Mouse (Mus musculus): ENCODE results near the gene Tmem200b. TPM values are rescaled to one million over a fixed set of nuclear protein-coding genes. Genes with fewer than 3 reads are reported as not detected.

The Tmem200b gene
- total and polyA plus RNA-seq, 2 experiments from 2014 or later: 0.97 to 23.5 TPM

DNA sequence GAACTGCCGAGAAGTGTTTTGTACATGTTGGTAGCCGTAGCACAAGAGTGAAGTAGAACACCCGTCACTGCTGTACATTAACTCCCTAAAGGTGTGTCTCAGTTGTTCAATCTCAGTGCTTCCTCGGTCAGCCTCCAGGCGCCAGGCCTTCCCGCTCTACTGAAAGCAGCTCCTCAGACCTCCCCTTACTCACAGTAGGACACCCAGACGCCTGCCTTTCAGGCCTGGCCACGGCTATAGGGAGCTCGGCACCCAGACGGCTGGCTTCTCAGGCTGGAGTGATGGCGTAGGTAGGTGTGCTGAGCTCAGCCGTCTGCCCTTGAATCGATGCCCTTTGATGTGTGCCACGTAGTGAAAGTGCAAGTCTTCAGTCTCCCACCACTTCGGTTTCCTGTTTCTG lies 20.5 kb upstream of the Tmem200b start:
- H3K27ac ChIP-seq (ENCODE audit: low read depth): no peak overlapping the region
- DNase-seq (ENCODE audit: low spot score) (no peak), ATAC-seq (ENCODE audit: insufficient read depth, low read depth) (no peak)
- H3K9ac ChIP-seq (replicated peaks; ENCODE audit: low read depth, low read length): no peak overlapping the region
- 85% methylated on average over 15 of the region's 15 CpGs for WGBS
- no peak overlapping the region for H3K4me3 ChIP-seq (ENCODE audit: low read depth, low read length)
- no peaks in the 10 kb centered on the region for H3K27me3 ChIP-seq (ENCODE audit: control insufficient read depth, insufficient read depth, low read length)
- H3K36me3 ChIP-seq (replicated peaks; ENCODE audit: control insufficient read depth, insufficient read depth, low read length): peaks cover 67% of the 10 kb centered on the region
- H3K9me3 ChIP-seq (replicated peaks; ENCODE audit: control insufficient read depth, low read length): no peaks in the 10 kb centered on the region
- TF ChIP-seq EP300 (IDR thresholded peaks at IDR 0.05; ENCODE audit: low read depth): no peak
- TF ChIP-seq CTCF (IDR thresholded peaks at IDR 0.05; ENCODE audit: low read depth): no peak
- peaks cover 6% of the 10 kb centered on the region; the same call in 1 of the 2 replicates for H3K4me1 ChIP-seq (ENCODE audit: control insufficient read depth, insufficient read depth)
- no peak overlapping the region for H3K4me2 ChIP-seq (ENCODE audit: low read depth, low read length)

DNA sequence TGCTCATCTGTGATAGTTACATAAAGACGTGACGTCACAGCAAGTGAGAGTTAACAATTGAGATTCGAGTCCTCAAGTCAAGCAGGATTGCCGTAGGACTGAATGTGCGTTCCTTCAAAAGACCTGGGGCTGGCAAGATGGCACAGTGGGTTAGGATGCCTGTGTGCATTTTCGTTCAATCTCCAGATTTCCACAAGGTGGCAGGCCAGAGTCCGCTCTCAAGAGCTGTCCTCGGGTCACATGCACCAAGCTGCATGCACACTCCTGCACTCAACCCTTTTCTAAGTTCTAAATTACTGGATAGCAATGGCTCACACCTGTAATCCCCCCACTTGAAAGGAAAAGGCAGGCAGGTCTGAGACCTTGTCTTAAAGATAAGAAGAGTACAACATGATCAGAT lies 17.1 kb upstream of the Tmem200b start:
- peak; percentile 32; the same call in 1 of the 2 replicates for ATAC-seq (ENCODE audit: insufficient read depth, low read depth)

DNA sequence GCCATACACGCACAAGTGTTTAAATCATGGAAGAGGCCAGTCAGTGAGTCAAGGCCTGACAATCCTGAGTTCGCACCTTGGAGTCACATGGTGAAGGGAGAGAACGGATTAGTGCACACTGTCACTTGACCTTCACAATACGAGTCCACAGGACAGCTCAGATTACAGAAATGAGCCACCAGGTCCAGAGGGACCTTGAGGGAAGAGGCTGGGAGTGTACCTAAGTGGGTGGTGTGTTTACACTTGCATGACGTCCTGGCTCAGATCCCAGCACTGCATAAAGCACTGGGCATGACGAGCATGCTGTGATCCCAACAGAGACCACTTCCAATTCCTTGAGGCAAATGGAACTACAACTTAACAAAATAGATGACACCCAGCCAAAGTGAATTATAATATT lies 15.1 kb upstream of the Tmem200b start:
- H3K4me1 ChIP-seq (ENCODE audit: control insufficient read depth, insufficient read depth): peaks cover 5% of the 10 kb centered on the region; the same call in 1 of the 2 replicates
- DNase-seq (ENCODE audit: low spot score): no peak
- TF ChIP-seq CTCF (IDR thresholded peaks at IDR 0.05; ENCODE audit: low read depth) (no peak), EP300 (IDR thresholded peaks at IDR 0.05; ENCODE audit: low read depth) (no peak)
- H3K9ac ChIP-seq (replicated peaks; ENCODE audit: low read depth, low read length): no peak overlapping the region
- H3K27me3 ChIP-seq (ENCODE audit: control insufficient read depth, insufficient read depth, low read length): no peaks in the 10 kb centered on the region
- 0 out of 2 replicates have a peak, but pooled peaks have one; percentile 19 for ATAC-seq (ENCODE audit: insufficient read depth, low read depth)
- 36% methylated on average over 6 of the region's 6 CpGs for WGBS
- H3K4me3 ChIP-seq (ENCODE audit: low read depth, low read length): no peak overlapping the region
- no peaks in the 10 kb centered on the region for H3K9me3 ChIP-seq (replicated peaks; ENCODE audit: control insufficient read depth, low read length)
- H3K27ac ChIP-seq (ENCODE audit: low read depth): no peak overlapping the region
- H3K36me3 ChIP-seq (replicated peaks; ENCODE audit: control insufficient read depth, insufficient read depth, low read length): peaks cover 23% of the 10 kb centered on the region
- no peak overlapping the region for H3K4me2 ChIP-seq (ENCODE audit: low read depth, low read length)

More for the DNA sequence above, 17.1 kb upstream of the Tmem200b start:
- H3K9ac ChIP-seq (replicated peaks; ENCODE audit: low read depth, low read length): no peak overlapping the region
- no peak overlapping the region for H3K4me3 ChIP-seq (ENCODE audit: low read depth, low read length)
- peaks cover 42% of the 10 kb centered on the region for H3K36me3 ChIP-seq (replicated peaks; ENCODE audit: control insufficient read depth, insufficient read depth, low read length)
- no peaks in the 10 kb centered on the region for H3K4me1 ChIP-seq (ENCODE audit: control insufficient read depth, insufficient read depth)
- no peak overlapping the region for H3K4me2 ChIP-seq (ENCODE audit: low read depth, low read length)
- TF ChIP-seq EP300 (IDR thresholded peaks at IDR 0.05; ENCODE audit: low read depth) (no peak), CTCF (IDR thresholded peaks at IDR 0.05; ENCODE audit: low read depth) (peak; percentile 66)
- H3K27ac ChIP-seq (ENCODE audit: low read depth): no peak overlapping the region
- no peaks in the 10 kb centered on the region for H3K9me3 ChIP-seq (replicated peaks; ENCODE audit: control insufficient read depth, low read length)
- 59% methylated on average over 8 of the region's 8 CpGs for WGBS
- DNase-seq (ENCODE audit: low spot score): peak; percentile 24
- H3K27me3 ChIP-seq (ENCODE audit: control insufficient read depth, insufficient read depth, low read length): no peaks in the 10 kb centered on the region

DNA sequence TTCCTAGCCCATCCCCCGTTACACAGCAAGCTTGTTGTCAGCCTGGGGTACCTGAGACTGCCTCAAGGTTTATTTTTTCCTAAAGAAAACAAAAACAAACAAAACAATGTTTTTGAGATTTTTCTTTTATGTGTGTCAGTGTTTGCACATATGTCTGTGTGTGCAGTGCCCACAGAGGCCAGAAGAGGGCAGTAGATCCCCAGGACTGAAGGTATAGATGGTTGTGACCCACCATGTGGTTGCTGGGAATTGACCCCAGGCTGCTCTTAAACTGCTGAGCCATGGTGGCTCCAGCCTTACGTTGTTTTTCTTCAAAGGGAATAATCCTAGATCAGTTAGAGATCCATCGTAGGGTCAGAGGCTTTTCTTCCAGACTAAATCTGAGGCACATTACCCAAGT lies 13.7 kb upstream of the Tmem200b start:
- WGBS: 96% methylated on average over 3 of the region's 3 CpGs
- peak; percentile 34; the same call in 1 of the 2 replicates for TF ChIP-seq CTCF (IDR thresholded peaks at IDR 0.05; ENCODE audit: low read depth)
- TF ChIP-seq EP300 (IDR thresholded peaks at IDR 0.05; ENCODE audit: low read depth): no peak
- no peak overlapping the region for H3K27ac ChIP-seq (ENCODE audit: low read depth)

DNA sequence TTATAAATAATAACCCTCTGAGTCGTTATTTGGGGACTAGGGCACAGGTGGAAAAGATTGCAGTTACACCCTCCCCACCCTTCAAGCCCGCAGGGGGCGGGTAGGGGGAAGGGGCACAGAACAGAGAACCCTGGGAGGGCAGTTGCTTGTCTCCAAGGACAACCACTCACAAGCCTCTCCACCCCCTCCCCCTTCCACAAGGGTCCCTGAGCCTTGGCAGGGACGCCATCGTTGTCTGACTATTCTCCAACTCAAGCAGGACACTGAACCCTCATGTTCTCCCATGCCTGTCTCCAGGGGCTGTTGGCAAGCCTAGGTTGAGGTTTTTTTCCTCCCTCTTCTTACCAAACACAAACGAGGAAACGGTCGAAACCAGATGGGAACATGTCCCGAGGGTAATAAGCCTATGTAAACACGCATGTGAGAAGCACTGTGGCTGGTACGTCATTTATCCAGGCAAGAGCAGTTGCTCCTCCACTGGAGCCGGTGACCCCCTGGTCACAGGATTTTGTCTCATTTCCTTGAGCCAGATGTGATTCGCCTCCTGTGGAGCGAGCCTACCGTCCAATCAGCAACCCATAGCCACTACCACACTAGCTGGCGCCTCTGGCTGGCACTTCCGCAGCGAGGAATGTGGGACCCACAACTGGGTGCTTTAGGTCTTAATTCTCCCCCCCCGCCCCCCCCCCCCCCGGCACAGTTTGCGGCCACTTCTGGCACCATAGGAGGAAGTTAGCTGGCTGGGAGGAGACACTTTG lies 11.2 kb upstream of the Tmem200b start:
- Histone ChIP-seq H3K4me3 (ENCODE audit: low read depth, low read length) (0 out of 2 replicates have a peak overlapping the region, but pooled peaks have one; percentile 2), H3K9me3 (replicated peaks; ENCODE audit: control insufficient read depth, low read length) (no peaks in the 10 kb centered on the region), H3K4me2 (ENCODE audit: low read depth, low read length) (peak overlapping the region; percentile 33), H3K4me1 (ENCODE audit: control insufficient read depth, insufficient read depth) (peaks cover 5% of the 10 kb centered on the region; the same call in 1 of the 2 replicates), H3K9ac (replicated peaks; ENCODE audit: low read depth, low read length) (no peak overlapping the region), H3K36me3 (replicated peaks; ENCODE audit: control insufficient read depth, insufficient read depth, low read length) (no peaks in the 10 kb centered on the region), H3K27ac (ENCODE audit: low read depth) (0 out of 2 replicates have a peak overlapping the region, but pooled peaks have one; percentile 0), H3K27me3 (ENCODE audit: control insufficient read depth, insufficient read depth, low read length) (peaks cover 18% of the 10 kb centered on the region; the same call in 1 of the 2 replicates)
- no peak for TF ChIP-seq CTCF (IDR thresholded peaks at IDR 0.05; ENCODE audit: low read depth)
- no peak for TF ChIP-seq EP300 (IDR thresholded peaks at IDR 0.05; ENCODE audit: low read depth)
- DNase-seq (ENCODE audit: low spot score) (peak; percentile 43), ATAC-seq (ENCODE audit: insufficient read depth, low read depth) (peak; percentile 38)
- 14% methylated on average over 20 of the region's 21 CpGs for WGBS

More for the DNA sequence above, 13.7 kb upstream of the Tmem200b start:
- DNase-seq (ENCODE audit: low spot score) (no peak), ATAC-seq (ENCODE audit: insufficient read depth, low read depth) (no peak)
- Histone ChIP-seq H3K27me3 (ENCODE audit: control insufficient read depth, insufficient read depth, low read length) (no peaks in the 10 kb centered on the region), H3K9me3 (replicated peaks; ENCODE audit: control insufficient read depth, low read length) (no peaks in the 10 kb centered on the region), H3K4me2 (ENCODE audit: low read depth, low read length) (no peak overlapping the region), H3K4me3 (ENCODE audit: low read depth, low read length) (no peak overlapping the region), H3K9ac (replicated peaks; ENCODE audit: low read depth, low read length) (no peak overlapping the region), H3K36me3 (replicated peaks; ENCODE audit: control insufficient read depth, insufficient read depth, low read length) (peaks cover 10% of the 10 kb centered on the region), H3K4me1 (ENCODE audit: control insufficient read depth, insufficient read depth) (peaks cover 5% of the 10 kb centered on the region; the same call in 1 of the 2 replicates)
